Mouse (Mus musculus): ENCODE data around the gene Osbp. TPM values are rescaled to one million over a fixed set of nuclear protein-coding genes. Genes with fewer than 3 reads are reported as not detected.
"Not testable (repeated sequence)": the region's sequence is repeated elsewhere in the genome, so short reads cannot be mapped to it uniquely, and the experiment has no call there.

Osbp gene
- polyA plus RNA-seq, 1 experiment: 22.0 TPM

DNA sequence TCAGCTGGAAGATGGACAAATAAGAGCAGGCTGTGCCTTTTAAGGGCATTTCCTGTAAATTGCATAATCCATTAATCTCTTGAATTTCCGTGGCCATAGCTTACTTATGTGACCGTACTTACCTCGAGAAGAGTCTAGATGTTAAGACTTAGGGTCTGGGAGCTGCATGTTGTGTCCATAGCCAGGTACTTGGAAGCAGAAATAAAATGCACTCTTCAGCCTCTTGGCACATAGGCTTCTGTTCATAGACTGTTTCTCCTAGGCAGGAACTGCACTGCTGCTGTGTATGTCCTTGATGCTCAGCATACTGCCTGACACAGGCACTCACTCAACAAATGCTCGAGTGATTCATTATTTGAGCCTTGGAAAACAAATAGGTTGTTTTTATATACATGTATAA, 14.7 kb downstream of the Osbp start:
- 78% methylated on average over 4 of the region's 4 CpGs for WGBS
- DNase-seq (ENCODE audit: low read depth, low spot score): no peak

- WGBS: 88% methylated on average over 5 of the region's 5 CpGs
- not testable (repeated sequence) for DNase-seq (ENCODE audit: low read depth, low spot score)
Measured at GRCm38 (mm10) chr19:11984614-11985013, 18.9 kb downstream of the Osbp start.

- DNase-seq (ENCODE audit: low read depth, low spot score): no peak
- 86% methylated on average over 3 of the region's 3 CpGs for WGBS
Measured at GRCm38 (mm10) chr19:11987841-11988240, 22.1 kb downstream of the Osbp start.

GRCm38 (mm10) chr19:11989334-11989733, 23.6 kb downstream of the Osbp start:
- WGBS: 94% methylated on average over 7 of the region's 7 CpGs
- DNase-seq (ENCODE audit: low read depth, low spot score): no peak

GRCm38 (mm10) chr19:11992034-11992433, 26.3 kb downstream of the Osbp start:
- DNase-seq (ENCODE audit: low read depth, low spot score): no peak
- WGBS: 92% methylated on average over 9 of the region's 9 CpGs

DNA sequence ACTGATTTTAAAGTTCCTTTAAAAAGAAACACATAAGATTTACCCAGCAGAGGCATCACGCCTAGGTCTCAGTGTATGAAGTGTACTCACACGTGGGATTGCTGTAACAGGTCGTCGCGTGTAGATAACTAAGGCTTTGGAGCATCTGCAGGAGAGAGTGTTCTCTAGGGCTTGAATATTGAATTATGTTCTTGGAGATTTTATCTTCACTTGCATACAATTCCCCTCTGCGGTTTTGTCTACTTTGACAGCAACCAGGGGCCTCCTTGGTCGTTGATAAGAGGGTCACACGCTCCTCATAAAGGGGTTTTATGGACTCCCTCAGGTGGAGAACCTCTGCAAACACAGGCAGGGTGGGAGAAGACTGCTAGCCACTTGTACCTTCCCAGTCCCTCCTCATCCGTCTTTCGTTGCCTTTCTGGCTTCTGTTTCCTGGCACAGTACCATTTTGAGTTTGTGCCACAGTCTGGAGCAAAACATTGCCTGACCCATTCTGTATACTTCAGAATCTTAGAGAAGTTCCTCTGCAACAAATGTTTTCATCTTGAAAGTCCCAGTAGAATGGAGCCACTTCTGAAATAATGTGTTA, 26.8 kb downstream of the Osbp start:
- no peak for DNase-seq (ENCODE audit: low read depth, low spot score)
- 74% methylated on average over 10 of the region's 10 CpGs for WGBS

DNA sequence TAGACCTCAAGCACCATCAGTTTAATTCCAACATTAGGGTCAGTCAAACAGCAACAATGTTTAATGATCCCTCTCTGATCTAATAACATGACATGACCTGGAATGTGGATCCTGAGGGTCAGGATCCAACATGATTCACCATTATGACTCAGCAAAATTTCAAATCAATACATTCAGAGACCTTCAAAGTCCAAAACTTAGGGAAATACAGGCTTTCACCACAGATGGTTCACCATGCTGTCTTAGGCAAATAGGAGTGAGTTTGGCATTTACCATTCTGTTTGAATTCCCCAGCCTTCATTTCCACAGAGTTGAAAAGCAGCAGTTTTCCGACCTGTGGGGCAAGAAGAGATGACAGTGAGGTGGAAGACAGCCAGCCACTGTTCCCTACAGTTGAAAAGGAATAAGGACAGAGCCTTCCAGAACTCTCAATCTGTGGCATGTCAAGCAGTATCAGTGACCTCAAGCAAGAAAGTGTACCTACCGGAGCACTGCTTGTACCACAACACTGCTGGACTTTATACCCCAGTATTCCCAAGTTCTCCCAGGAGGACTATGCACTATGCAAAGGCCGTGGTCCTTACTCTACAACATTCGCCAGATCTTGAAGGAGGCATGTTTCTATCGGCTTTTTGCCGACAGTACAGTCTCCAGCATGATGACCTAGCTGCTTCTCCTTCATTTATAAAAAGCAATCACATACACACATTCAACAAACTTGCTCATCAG, 29.1 kb downstream of the Osbp start:
- WGBS: 85% methylated on average over 6 of the region's 6 CpGs
- DNase-seq (ENCODE audit: low read depth, low spot score): no peak

DNA sequence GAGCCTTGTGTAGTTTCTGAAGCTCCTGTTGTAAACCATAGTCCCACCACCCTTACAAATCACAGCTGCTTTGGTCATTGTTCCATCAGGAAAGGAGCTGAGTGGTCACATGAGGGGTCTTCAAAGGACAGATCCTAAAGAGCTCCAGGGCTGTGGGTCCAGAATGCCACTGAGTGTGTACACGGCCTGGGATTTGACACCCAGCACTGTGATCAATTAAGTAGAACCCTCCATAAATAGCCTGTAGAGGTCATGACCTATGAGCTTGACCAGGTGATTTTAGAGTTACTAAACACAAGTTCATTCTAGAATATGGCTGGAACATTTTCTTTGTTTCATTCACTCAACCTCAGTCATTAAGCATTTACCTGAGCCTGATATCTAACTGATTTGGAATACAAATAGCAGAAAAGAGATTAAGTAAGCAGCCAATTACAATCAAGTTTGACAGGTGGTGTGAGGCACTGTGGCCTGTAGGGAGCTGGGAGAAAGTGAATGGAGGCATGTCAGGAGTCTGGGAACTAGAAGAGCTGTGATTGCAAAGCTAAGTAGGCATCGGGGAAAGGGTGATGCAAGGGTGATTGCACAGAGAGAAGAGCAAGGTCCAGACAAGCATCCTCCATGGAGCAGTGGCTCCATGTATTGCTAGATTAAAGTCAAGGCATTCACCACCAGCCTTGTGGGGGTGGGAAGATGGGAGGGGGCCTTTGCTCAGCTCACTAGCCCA, 30.1 kb downstream of the Osbp start:
- 68% methylated on average over 2 of the region's 2 CpGs for WGBS
- DNase-seq (ENCODE audit: low read depth, low spot score): no peak

DNA sequence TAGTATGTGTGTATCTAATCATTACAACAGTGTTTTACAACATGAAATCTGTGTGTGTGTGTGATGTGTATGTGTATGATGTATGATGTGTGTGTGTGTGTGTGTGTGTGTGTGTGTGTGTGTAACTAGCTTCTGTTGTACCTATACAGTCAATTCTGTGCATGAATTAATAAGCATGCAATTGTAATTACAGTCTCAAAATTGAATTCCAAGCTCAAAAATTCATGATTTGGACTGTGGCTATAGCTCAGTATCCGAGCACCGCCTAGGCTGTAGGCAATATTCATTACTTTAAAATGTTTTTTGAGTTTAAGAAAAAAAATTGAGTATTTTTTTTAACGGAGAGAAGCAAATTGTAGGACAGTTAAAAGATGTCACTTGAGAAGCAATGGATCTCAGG, 35.9 kb downstream of the Osbp start:
- no peak for DNase-seq (ENCODE audit: low read depth, low spot score)
- 46% methylated on average over 3 of the region's 3 CpGs for WGBS

- no peak for DNase-seq (ENCODE audit: low read depth, low spot score)
- 7% methylated on average over 11 of the region's 11 CpGs for WGBS
Measured at GRCm38 (mm10) chr19:12002125-12002524, 36.4 kb downstream of the Osbp start.

DNA sequence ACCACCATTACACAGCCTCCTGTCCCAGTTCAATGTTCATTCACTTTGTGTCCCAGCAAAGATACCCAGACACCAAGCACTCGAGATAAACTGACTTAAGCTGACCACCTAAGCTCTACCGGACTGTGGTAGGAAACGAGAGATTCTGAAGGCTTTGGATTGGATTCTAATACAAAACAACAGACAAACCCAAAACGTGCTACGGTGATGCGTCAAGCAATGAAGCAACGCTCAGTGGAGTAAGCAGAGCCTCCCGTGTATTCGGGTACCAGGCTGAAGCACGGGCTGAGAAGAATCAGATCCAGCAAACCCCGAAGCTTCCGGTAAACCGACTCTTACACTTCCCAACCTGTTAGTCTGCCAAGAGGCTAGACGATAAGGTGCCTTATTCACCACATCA, 37.0 kb downstream of the Osbp start:
- WGBS: 74% methylated on average over 14 of the region's 14 CpGs
- no peak for DNase-seq (ENCODE audit: low read depth, low spot score)

DNA sequence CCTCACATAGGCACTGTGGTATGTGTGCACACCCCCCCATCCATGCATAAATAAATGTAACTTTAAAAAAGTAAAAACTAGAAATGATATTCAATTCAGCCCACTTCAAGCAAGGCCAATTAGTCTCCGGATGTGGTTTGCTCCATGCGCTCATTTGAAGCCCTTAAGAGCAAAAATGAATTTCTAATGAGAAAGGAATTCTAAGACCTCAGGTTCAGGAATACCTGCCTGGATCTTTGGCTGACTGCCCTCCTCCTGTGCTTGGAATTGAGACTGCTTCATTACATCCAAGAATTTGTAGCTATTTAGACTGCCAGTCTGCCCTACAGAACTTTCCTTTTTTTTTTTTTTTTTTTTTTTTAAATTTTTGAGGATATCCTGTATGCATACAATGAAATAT, 37.8 kb downstream of the Osbp start:
- WGBS: 93% methylated on average over 2 of the region's 2 CpGs
- no peak for DNase-seq (ENCODE audit: low read depth, low spot score)

DNA sequence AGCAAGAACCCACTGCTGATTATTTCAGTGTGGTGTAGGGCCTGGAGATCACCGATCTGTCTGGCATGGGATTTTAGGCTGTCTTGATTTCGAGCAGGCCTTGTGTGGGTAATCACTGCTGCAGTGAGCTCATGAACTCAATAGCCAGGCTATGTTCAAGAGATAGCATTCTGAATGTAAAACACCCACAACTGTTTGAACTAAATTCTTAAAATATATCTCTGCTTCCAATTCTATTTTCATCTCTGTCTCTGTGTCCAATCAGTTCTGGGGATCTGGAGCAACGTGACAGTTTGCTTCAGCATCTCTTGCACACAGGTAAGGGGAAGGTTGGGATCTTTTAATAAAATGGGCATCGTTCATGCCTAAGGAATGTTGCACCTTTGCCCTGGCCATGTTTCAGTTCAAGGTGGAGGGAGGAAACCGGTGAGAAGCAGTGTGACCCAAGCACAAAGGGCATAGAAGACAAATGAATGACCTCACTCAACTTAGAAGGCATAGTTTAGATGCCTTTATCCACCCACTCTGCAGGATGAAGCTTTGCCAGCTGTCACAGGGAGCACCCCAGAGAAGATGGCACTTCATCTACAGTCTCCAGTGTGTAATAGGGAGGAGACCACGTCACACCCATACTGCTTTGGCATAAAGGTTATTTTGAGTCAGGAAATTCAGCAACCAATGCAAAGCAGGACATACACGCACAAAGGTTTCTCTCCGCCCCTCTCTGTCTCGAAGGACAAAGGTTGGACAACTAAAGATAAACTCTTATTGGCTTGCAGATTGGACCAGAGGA, 38.7 kb downstream of the Osbp start:
- WGBS: 40% methylated on average over 9 of the region's 9 CpGs
- DNase-seq (ENCODE audit: low read depth, low spot score): peak; percentile 50

GRCm38 (mm10) chr19:12005376-12006360, 39.9 kb downstream of the Osbp start:
- WGBS: under 1% methylated on average over 41 of the region's 41 CpGs
- DNase-seq (ENCODE audit: low read depth, low spot score): peak; percentile 58

- WGBS: 18% methylated on average over 17 of the region's 17 CpGs
- DNase-seq (ENCODE audit: low read depth, low spot score): no peak
Measured at GRCm38 (mm10) chr19:12006361-12006947, 40.7 kb downstream of the Osbp start.

GRCm38 (mm10) chr19:12007105-12007931, 41.6 kb downstream of the Osbp start:
- 37% methylated on average over 17 of the region's 17 CpGs for WGBS
- no peak for DNase-seq (ENCODE audit: low read depth, low spot score)

DNA sequence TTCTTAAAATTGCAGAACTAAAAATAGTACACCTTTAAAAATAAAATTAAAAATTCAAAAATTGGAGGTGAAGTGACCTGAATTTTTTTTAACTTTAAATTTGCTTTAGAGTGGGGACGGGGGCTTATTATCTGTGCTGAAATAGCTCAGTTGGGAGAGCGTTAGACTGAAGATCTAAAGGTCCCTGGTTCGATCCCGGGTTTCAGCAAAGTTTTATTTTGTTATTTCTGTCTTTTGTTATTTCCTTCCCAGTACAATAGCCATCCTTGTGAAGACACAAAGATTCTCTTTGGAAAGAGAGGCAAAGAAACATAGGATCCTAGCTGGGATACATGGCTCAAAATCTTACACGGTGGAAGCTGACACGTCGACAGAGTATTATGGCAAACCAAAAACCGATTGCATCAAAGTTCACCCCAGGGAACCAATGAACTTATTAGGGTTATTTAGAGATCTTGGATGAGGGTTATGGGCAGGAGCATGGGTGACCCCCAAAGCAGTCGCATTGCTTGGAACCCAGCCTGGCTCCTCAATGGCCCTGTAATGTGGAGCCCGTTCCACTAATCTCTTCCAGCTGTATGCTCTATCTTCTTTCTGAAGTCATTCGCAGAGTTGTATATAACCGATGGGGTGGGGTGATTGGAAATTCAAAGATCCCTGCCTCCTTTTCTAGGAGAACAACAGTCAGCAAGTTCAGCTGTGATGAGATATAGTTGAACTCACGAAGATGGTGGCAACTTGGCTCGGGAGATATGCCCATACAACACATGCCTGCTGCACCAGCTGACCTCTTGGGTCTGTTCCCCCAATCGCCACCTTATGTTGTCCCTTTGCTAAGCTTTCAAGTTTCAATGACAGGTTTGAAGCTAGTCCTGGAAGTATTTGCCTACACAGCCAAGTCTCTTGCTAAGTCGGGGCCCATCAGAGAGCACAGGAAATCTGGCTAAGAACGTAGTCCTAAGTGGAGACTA, 43.0 kb downstream of the Osbp start:
- DNase-seq (ENCODE audit: low read depth, low spot score): no peak
- 55% methylated on average over 17 of the region's 17 CpGs for WGBS
